Mouse (Mus musculus): Measurements from ENCODE around the gene Akap6. TPM values are rescaled to one million over a fixed set of nuclear protein-coding genes. Genes with fewer than 3 reads are reported as not detected.

The Akap6 gene
- total and polyA plus RNA-seq, 2 experiments from 2014 or later = 18.2 to 69.3 TPM

DNA sequence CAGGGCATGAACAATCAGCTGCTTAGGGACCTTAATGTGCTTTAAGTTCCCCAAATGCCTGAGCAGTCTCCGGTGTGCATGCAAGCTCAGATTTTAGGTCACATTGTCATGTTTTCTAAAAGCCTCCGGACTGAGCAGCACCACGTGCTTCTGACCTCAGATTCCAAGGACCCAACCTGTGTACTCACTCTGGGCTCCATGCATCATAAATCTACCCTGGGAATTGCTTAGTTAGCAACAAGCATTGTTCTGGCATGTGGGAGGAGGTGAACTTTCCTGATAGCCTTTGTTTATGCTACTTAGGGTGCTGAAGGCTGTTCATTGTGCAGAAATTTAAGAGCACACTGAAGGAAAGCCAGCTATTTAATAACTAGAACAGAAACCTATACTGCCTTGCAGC lies 313.2 kb downstream of the Akap6 start:
- no peaks in the 10 kb centered on the region for H3K36me3 ChIP-seq (ENCODE audit: insufficient read depth, low read length)
- ATAC-seq (ENCODE audit: low FRiP score) (no peak), DNase-seq (ENCODE audit: low spot score) (no peak)
- no peaks in the 10 kb centered on the region for H3K4me1 ChIP-seq (ENCODE audit: insufficient read depth, low read length)
- WGBS = 20% methylated on average over 3 of the region's 3 CpGs
- TF ChIP-seq CTCF (IDR thresholded peaks at IDR 0.05) = no peak
- no peak overlapping the region for H3K9ac ChIP-seq (replicated peaks; ENCODE audit: low read length, poor library complexity, severe bottlenecking)
- no peak overlapping the region for H3K27ac ChIP-seq (ENCODE audit: low read depth, low read length)
- no peaks in the 10 kb centered on the region for H3K27me3 ChIP-seq (ENCODE audit: insufficient read depth, low read length)
- no peaks in the 10 kb centered on the region for H3K9me3 ChIP-seq (ENCODE audit: low read length)
- no peak overlapping the region for H3K4me2 ChIP-seq (ENCODE audit: low read depth, low read length, poor library complexity, severe bottlenecking)
- H3K4me3 ChIP-seq (ENCODE audit: low read depth, low read length) = no peak overlapping the region

DNA sequence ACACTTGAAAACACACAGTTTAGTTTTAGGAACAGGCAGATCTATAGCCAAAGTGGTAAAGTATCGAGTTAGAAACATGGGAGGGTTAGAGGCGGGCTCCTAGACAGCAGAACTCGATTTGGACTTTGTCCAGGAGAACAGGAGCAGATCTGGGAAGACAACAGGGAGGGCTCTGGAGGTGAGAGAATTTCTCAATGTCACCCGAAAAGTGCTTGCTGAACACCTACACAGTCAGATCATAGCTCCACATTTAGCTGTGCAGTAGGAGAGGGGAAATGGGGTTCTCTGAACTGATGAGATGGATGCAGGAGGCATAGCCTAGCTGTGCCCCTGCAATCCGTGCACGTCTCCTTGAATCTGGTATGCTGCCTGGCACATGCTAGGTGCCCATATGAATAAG lies 315.4 kb downstream of the Akap6 start:
- Histone ChIP-seq H3K4me2 (ENCODE audit: low read depth, low read length, poor library complexity, severe bottlenecking) (no peak overlapping the region), H3K4me3 (ENCODE audit: low read depth, low read length) (no peak overlapping the region), H3K27me3 (ENCODE audit: insufficient read depth, low read length) (no peaks in the 10 kb centered on the region), H3K27ac (ENCODE audit: low read depth, low read length) (no peak overlapping the region), H3K36me3 (ENCODE audit: insufficient read depth, low read length) (no peaks in the 10 kb centered on the region), H3K9ac (replicated peaks; ENCODE audit: low read length, poor library complexity, severe bottlenecking) (no peak overlapping the region), H3K9me3 (ENCODE audit: low read length) (no peaks in the 10 kb centered on the region), H3K4me1 (ENCODE audit: insufficient read depth, low read length) (no peaks in the 10 kb centered on the region)
- no peak for TF ChIP-seq CTCF (IDR thresholded peaks at IDR 0.05)
- no peak for DNase-seq (ENCODE audit: low spot score)
- 93% methylated on average over 6 of the region's 6 CpGs for WGBS
- no peak for ATAC-seq (ENCODE audit: low FRiP score)

DNA sequence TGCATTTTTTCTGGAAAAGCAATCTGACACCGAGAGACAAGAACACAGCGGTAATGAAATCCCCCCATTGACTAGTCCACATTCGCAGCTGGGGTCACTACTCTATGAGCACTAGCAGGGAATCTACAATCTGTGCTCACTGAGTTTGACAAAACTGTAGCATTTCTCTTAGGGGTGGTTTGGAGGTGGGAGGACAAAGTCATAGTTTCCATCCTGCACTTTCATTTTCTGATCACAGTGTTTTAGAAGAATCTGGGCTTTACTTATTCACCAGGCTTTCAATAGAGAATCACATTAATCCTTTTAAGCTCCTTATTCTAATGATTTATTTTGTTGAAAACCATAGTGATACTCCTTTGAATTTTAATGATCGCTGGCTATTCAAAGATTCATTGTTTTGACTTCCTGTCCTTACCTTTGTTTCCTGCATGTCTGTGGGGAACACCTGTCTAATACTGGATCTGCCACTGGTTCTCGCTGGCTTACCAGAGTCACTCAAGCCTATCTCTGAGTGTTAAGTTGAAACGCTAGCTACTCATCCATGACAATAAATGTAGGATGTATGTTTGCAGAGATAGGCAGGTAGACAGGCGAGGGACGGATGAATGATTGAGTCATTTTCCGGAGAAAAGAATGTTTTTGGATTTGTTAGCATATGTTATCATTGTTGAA lies 325.5 kb downstream of the Akap6 start:
- Histone ChIP-seq H3K27me3 (ENCODE audit: insufficient read depth, low read length) (no peaks in the 10 kb centered on the region), H3K9me3 (ENCODE audit: low read length) (no peaks in the 10 kb centered on the region), H3K27ac (ENCODE audit: low read depth, low read length) (no peak overlapping the region), H3K9ac (replicated peaks; ENCODE audit: low read length, poor library complexity, severe bottlenecking) (no peak overlapping the region), H3K4me3 (ENCODE audit: low read depth, low read length) (no peak overlapping the region), H3K36me3 (ENCODE audit: insufficient read depth, low read length) (no peaks in the 10 kb centered on the region), H3K4me2 (ENCODE audit: low read depth, low read length, poor library complexity, severe bottlenecking) (no peak overlapping the region), H3K4me1 (ENCODE audit: insufficient read depth, low read length) (peaks cover 6% of the 10 kb centered on the region; the same call in 1 of the 2 replicates)
- no peak for DNase-seq (ENCODE audit: low spot score)
- WGBS = 45% methylated on average over 9 of the region's 9 CpGs
- TF ChIP-seq CTCF (IDR thresholded peaks at IDR 0.05) = no peak
- no peak for ATAC-seq (ENCODE audit: low FRiP score)

DNA sequence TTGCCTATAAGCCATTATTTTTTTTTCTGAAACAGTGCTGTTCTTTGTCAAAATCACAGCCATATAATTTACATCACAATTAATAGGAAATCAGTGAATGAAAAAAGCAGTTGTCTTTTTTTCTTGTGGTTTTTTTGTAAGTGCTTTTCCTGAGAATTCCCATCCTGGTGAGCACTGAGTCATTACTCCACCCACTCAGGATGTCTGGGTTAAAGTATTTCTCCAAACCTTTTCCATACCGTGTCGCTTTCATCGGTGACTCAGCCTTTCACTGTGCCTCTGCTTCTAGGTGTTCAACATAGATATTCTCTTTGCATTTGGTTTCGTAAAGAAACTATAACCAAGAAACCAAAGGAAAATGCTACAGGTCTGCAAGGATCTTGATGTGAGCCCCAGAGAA lies 328.1 kb downstream of the Akap6 start:
- Histone ChIP-seq H3K9ac (replicated peaks; ENCODE audit: low read length, poor library complexity, severe bottlenecking) (no peak overlapping the region), H3K4me3 (ENCODE audit: low read depth, low read length) (no peak overlapping the region), H3K27me3 (ENCODE audit: insufficient read depth, low read length) (no peaks in the 10 kb centered on the region), H3K36me3 (ENCODE audit: insufficient read depth, low read length) (no peaks in the 10 kb centered on the region), H3K4me1 (ENCODE audit: insufficient read depth, low read length) (peaks cover 6% of the 10 kb centered on the region; the same call in 1 of the 2 replicates), H3K9me3 (ENCODE audit: low read length) (no peaks in the 10 kb centered on the region), H3K27ac (ENCODE audit: low read depth, low read length) (no peak overlapping the region), H3K4me2 (ENCODE audit: low read depth, low read length, poor library complexity, severe bottlenecking) (no peak overlapping the region)
- no peak for DNase-seq (ENCODE audit: low spot score)
- no peak for ATAC-seq (ENCODE audit: low FRiP score)
- WGBS = 90% methylated on average over 4 of the region's 4 CpGs
- TF ChIP-seq CTCF (IDR thresholded peaks at IDR 0.05) = no peak

GRCm38 (mm10) chr12:53028926-53029325 lies 329.7 kb downstream of the Akap6 start:
- H3K4me1 ChIP-seq (ENCODE audit: insufficient read depth, low read length) = peaks cover 3% of the 10 kb centered on the region; the same call in 1 of the 2 replicates
- DNase-seq (ENCODE audit: low spot score) (no peak), ATAC-seq (ENCODE audit: low FRiP score) (no peak)
- no peak overlapping the region for H3K27ac ChIP-seq (ENCODE audit: low read depth, low read length)
- H3K36me3 ChIP-seq (ENCODE audit: insufficient read depth, low read length) = no peaks in the 10 kb centered on the region
- WGBS = 57% methylated on average over 5 of the region's 5 CpGs
- no peaks in the 10 kb centered on the region for H3K27me3 ChIP-seq (ENCODE audit: insufficient read depth, low read length)
- TF ChIP-seq CTCF (IDR thresholded peaks at IDR 0.05) = no peak
- H3K9me3 ChIP-seq (ENCODE audit: low read length) = no peaks in the 10 kb centered on the region
- no peak overlapping the region for H3K4me2 ChIP-seq (ENCODE audit: low read depth, low read length, poor library complexity, severe bottlenecking)
- no peak overlapping the region for H3K9ac ChIP-seq (replicated peaks; ENCODE audit: low read length, poor library complexity, severe bottlenecking)
- H3K4me3 ChIP-seq (ENCODE audit: low read depth, low read length) = no peak overlapping the region

GRCm38 (mm10) chr12:53029910-53030309 lies 330.7 kb downstream of the Akap6 start:
- Histone ChIP-seq H3K4me1 (ENCODE audit: insufficient read depth, low read length) (peaks cover 3% of the 10 kb centered on the region; the same call in 1 of the 2 replicates), H3K9ac (replicated peaks; ENCODE audit: low read length, poor library complexity, severe bottlenecking) (no peak overlapping the region), H3K4me2 (ENCODE audit: low read depth, low read length, poor library complexity, severe bottlenecking) (no peak overlapping the region), H3K9me3 (ENCODE audit: low read length) (no peaks in the 10 kb centered on the region), H3K36me3 (ENCODE audit: insufficient read depth, low read length) (no peaks in the 10 kb centered on the region), H3K27me3 (ENCODE audit: insufficient read depth, low read length) (no peaks in the 10 kb centered on the region), H3K4me3 (ENCODE audit: low read depth, low read length) (no peak overlapping the region), H3K27ac (ENCODE audit: low read depth, low read length) (no peak overlapping the region)
- ATAC-seq (ENCODE audit: low FRiP score) = no peak
- TF ChIP-seq CTCF (IDR thresholded peaks at IDR 0.05) = no peak
- no peak for DNase-seq (ENCODE audit: low spot score)
- 36% methylated on average over 6 of the region's 6 CpGs for WGBS

All from midbrain, postnatal 0 days (tissue).